Mouse (Mus musculus) small intestine, adult 2 months (tissue): Measurements from ENCODE around the gene Acnat1.

ENCODE experiments used
- CTCF ChIP-seq: fragments of 200-500 bp; IDR thresholded peaks from 2 replicates; pipeline ENCODE4 v1.5.1; 2012; ENCODE audit warnings: low read depth, mild to moderate bottlenecking, control low read depth, inconsistent platforms, low read length, moderate library complexity, mixed read lengths; ENCODE audit not compliant: insufficient replicate concordance, insufficient read length; ENCODE audit errors: extremely low read depth
- POLR2A ChIP-seq: fragments of 200-500 bp; IDR thresholded peaks from 2 replicates; pipeline ENCODE4 v1.6.1; 2012; ENCODE audit warnings: low read depth, mild to moderate bottlenecking, control low read depth, inconsistent platforms, low read length, moderate library complexity

DNA sequence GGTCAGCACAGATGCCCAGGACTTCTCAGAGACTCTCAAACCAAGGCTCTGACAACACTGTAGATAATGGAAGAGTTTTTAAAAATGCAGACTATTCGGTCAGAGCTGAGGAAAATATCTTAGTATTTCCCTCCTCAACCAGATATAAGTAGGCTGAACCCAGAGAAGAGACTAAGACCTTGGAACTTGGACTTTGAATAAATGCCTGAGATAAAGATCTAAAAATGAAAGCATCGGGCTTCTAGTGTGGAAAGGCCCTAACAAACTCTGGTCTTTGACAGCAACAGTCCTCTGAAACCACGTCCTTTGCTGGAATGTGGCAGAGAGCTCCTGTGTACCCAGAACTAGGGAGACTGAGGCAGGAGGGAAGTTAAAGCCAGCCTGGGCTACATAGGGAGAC, 32.7 kb upstream of the Acnat1 start, which contains the start of gene Baat:
- TF ChIP-seq CTCF (no peak), POLR2A (no peak)
